Mouse (Mus musculus) C2C12 (cell line): ENCODE measurements at regions not wholly inside any gene's neighbourhood (a gene's known extent, or its start where the extent isn't known, plus 50 kb on each side); places are given as distances from the start of the nearest gene placed in this dataset.

Experiments
- CEBPB ChIP-seq: IDR thresholded peaks from one replicate; pipeline ENCODE4 v1.6.1; 2011; ENCODE audit warnings: low read depth, mild to moderate bottlenecking, control low read depth, moderate library complexity
- CTCF ChIP-seq: IDR thresholded peaks from one replicate; pipeline ENCODE4 v1.5.1; 2011; ENCODE audit not compliant: control insufficient read depth, insufficient read depth, insufficient read length
- FOSL1 ChIP-seq: IDR thresholded peaks from one replicate; pipeline ENCODE4 v1.8.0; 2011; ENCODE audit warnings: mild to moderate bottlenecking, low read length; ENCODE audit not compliant: poor library complexity, insufficient read depth, severe bottlenecking
- USF1 ChIP-seq: IDR thresholded peaks from one replicate; pipeline ENCODE4 v1.6.1; 2011; ENCODE audit warnings: low read depth, mild to moderate bottlenecking, control low read depth, moderate library complexity

DNA sequence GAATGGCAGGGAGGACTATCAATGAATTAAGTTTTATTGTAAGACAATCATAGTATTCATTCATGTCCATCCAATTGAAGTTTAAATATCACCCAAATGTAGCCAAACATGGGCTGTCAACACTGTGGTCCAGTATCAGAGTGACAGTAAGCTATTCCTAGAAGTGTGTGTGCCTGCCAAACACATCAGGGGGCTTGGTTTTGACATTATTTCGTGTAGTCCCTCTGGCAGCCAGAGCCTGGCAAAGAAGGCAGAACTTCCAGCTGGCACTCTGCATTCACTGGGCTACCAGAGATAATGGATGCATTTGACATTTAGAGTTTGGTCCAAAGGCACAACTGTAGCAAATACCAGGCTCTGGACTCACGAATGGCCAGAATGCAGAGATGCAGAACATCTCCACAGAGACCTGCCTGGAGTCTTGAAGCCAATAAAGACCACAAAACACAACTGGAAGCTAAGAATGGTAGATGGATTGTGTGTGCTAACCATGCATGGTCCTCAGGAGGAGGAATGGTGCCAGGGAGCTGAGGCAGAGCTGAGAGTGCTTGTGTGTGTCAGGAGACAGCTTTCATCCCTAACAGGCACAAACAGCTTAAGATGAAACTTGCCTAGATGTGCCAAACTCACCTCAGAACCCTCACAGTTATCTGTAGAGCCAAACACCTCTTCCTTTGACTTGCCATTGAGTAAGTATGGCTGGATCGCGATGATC is 210.9 kb downstream of the Lrig3 start:
- TF ChIP-seq USF1 (no peak), CTCF (no peak), CEBPB (no peak), FOSL1 (no peak)
